Mouse (Mus musculus): ENCODE measurements around the gene Tnfaip8l1.

- TF ChIP-seq CTCF (IDR thresholded peaks at IDR 0.05; ENCODE audit: insufficient read depth, low read length) (no peak), POLR2A (IDR thresholded peaks at IDR 0.05; ENCODE audit: borderline replicate concordance, extremely low read depth, low read depth, low read length) (no peak)
Observed at GRCm38 (mm10) chr17:56211090-56211489, 48.8 kb downstream of the Tnfaip8l1 start.

All from lung, adult 2 months (tissue).